Mouse (Mus musculus) myocyte (in vitro differentiated cells): ENCODE results near the gene Anks1b.

ENCODE experiments used
- CEBPB ChIP-seq: IDR thresholded peaks from 2 replicates; pipeline ENCODE4 v1.6.1; 2011; ENCODE audit warnings: mild to moderate bottlenecking, moderate library complexity; ENCODE audit not compliant: poor library complexity, insufficient read depth, severe bottlenecking
- E2F4 ChIP-seq: IDR thresholded peaks from one replicate; pipeline ENCODE4 v1.6.1; 2011; ENCODE audit warnings: mild to moderate bottlenecking, control low read depth, moderate library complexity; ENCODE audit not compliant: insufficient read depth
- MAX ChIP-seq: IDR thresholded peaks from one replicate; pipeline ENCODE4 v1.6.1; 2011; ENCODE audit warnings: low read depth, mild to moderate bottlenecking, control low read depth
- MYOD1 ChIP-seq, 3 experiments: IDR thresholded peaks; one replicate each; pipeline ENCODE4 v1.6.1; 2011; ENCODE audit warnings: control low read depth in 2 of 3, low read depth in 2 of 3, mild to moderate bottlenecking in 2 of 3, moderate library complexity in 1 of 3; ENCODE audit not compliant: insufficient read length in 2 of 3, control insufficient read depth in 1 of 3
- MYOG ChIP-seq, 3 experiments: IDR thresholded peaks; one replicate each; pipeline ENCODE4 v1.6.1; 2011; ENCODE audit warnings: control low read depth in 2 of 3, low read depth in 2 of 3, mild to moderate bottlenecking in 2 of 3; ENCODE audit not compliant: insufficient read length in 2 of 3, control insufficient read depth in 1 of 3, insufficient read depth in 1 of 3
- POLR2A ChIP-seq: IDR thresholded peaks from one replicate; pipeline ENCODE4 v1.6.1; 2011; ENCODE audit warnings: low read depth, mild to moderate bottlenecking, control low read depth, moderate library complexity; ENCODE audit not compliant: insufficient read length
- POLR2AphosphoS2 ChIP-seq: IDR thresholded peaks from one replicate; pipeline ENCODE4 v1.6.1; 2011; ENCODE audit warnings: low read depth, control low read depth; ENCODE audit not compliant: insufficient read length
- REST ChIP-seq: IDR thresholded peaks from one replicate; pipeline ENCODE4 v1.6.1; 2011; ENCODE audit warnings: mild to moderate bottlenecking, control low read depth, moderate library complexity; ENCODE audit not compliant: insufficient read depth, insufficient read length
- SRF ChIP-seq: IDR thresholded peaks from one replicate; pipeline ENCODE4 v1.6.1; 2011; ENCODE audit warnings: low read depth; ENCODE audit not compliant: control insufficient read depth, insufficient read length
- TCF3 ChIP-seq: IDR thresholded peaks from one replicate; pipeline ENCODE4 v1.6.1; 2011; ENCODE audit warnings: low read depth, control low read depth; ENCODE audit not compliant: insufficient read length
- USF1 ChIP-seq: IDR thresholded peaks from one replicate; pipeline ENCODE4 v1.6.1; 2011; ENCODE audit warnings: low read depth, mild to moderate bottlenecking, control low read depth, moderate library complexity

GRCm38 (mm10) chr10:90759929-90760328 lies 886.6 kb downstream of the Anks1b start:
- TF ChIP-seq POLR2A, result no peak
- no peak for TF ChIP-seq CEBPB
- TF ChIP-seq MAX, result no peak
- TF ChIP-seq USF1, result no peak
- TF ChIP-seq REST, result no peak
- TF ChIP-seq SRF, result no peak
- no peak for TF ChIP-seq TCF3
- TF ChIP-seq MYOD1 (IDR thresholded peaks at IDR 0.05; ENCODE audit: control insufficient read depth in 1 of 3, insufficient read length in 2 of 3, low read depth in 2 of 3), result no peak
- TF ChIP-seq MYOG (IDR thresholded peaks at IDR 0.05; ENCODE audit: control insufficient read depth in 1 of 3, insufficient read depth in 1 of 3, insufficient read length in 2 of 3, low read depth in 2 of 3), result no peak
- no peak for TF ChIP-seq E2F4
- TF ChIP-seq POLR2AphosphoS2, result no peak
